Mouse (Mus musculus) kidney, postnatal 4 days (tissue): ENCODE results near the gene Fam243.

ENCODE experiments used
- DNase-seq, 2 experiments: peaks; one replicate each; pipeline ENCODE4 v3.0.0; 2021; ENCODE audit warnings: mixed read lengths in 2 of 2

Fam243 gene

GRCm38 (mm10) chr16:92321341-92321740 lies at the start of gene Fam243:
Fam243 (minus strand) TSS chr16:92321441.
- DNase-seq, result no peak

GRCm38 (mm10) chr16:92369260-92369659 lies 48.0 kb upstream of the Fam243 start:
- peak; percentile 42 to 56 for DNase-seq

- no peak for DNase-seq
Measured at GRCm38 (mm10) chr16:92365477-92365876, 44.2 kb upstream of the Fam243 start.

- DNase-seq, result no peak
Measured at GRCm38 (mm10) chr16:92360711-92361110, 39.5 kb upstream of the Fam243 start.

- peak in 1 of 2 experiments; percentile 25 for DNase-seq
Measured at GRCm38 (mm10) chr16:92359229-92359628, 38.0 kb upstream of the Fam243 start, which contains the start of gene Kcne1. Kcne1 (minus strand) TSS chr16:92359468.

- peak; percentile 39 to 64 for DNase-seq
Measured at GRCm38 (mm10) chr16:92358734-92359133, 37.5 kb upstream of the Fam243 start.

- DNase-seq, result peak in 1 of 2 experiments; percentile 39
Measured at GRCm38 (mm10) chr16:92357566-92357965, 36.3 kb upstream of the Fam243 start.

- DNase-seq, result no peak
Measured at GRCm38 (mm10) chr16:92357023-92357422, 35.8 kb upstream of the Fam243 start.

GRCm38 (mm10) chr16:92355982-92356381 lies 34.7 kb upstream of the Fam243 start:
- DNase-seq, result no peak

GRCm38 (mm10) chr16:92355366-92355765 lies 34.1 kb upstream of the Fam243 start:
- no peak for DNase-seq

- no peak for DNase-seq
Measured at GRCm38 (mm10) chr16:92353897-92354296, 32.7 kb upstream of the Fam243 start.

GRCm38 (mm10) chr16:92353295-92353694 lies 32.1 kb upstream of the Fam243 start:
- DNase-seq, result no peak

- peak in 1 of 2 experiments; percentile 41 for DNase-seq
Measured at GRCm38 (mm10) chr16:92348941-92349340, 27.7 kb upstream of the Fam243 start.

GRCm38 (mm10) chr16:92346297-92346916 lies 25.2 kb upstream of the Fam243 start:
- peak in 1 of 2 experiments; percentile 28 for DNase-seq

- no peak for DNase-seq
Measured at GRCm38 (mm10) chr16:92345177-92345576, 23.9 kb upstream of the Fam243 start.

GRCm38 (mm10) chr16:92340612-92341511 lies 19.6 kb upstream of the Fam243 start:
- DNase-seq, result peak; percentile 79 to 84

- peak; percentile 89 to 92 for DNase-seq
Measured at GRCm38 (mm10) chr16:92336280-92336679, 15.0 kb upstream of the Fam243 start.

- DNase-seq, result no peak
Measured at GRCm38 (mm10) chr16:92334600-92334999, 13.4 kb upstream of the Fam243 start.

GRCm38 (mm10) chr16:92330966-92331365 lies 9.7 kb upstream of the Fam243 start:
- DNase-seq, result no peak

GRCm38 (mm10) chr16:92327911-92328310 lies 6.7 kb upstream of the Fam243 start:
- no peak for DNase-seq

GRCm38 (mm10) chr16:92325062-92325406 lies 3.8 kb upstream of the Fam243 start:
- DNase-seq, result no peak

- no peak for DNase-seq
Measured at GRCm38 (mm10) chr16:92324309-92325061, 3.2 kb upstream of the Fam243 start.

- no peak for DNase-seq
Measured at GRCm38 (mm10) chr16:92320361-92320760, 880 bp downstream of the Fam243 start.
